In genomic region chr2:157940586-157941185, GRCm38 (mm10) we compare ENCODE assay signal across 11 mouse cellular contexts. TPM values are rescaled to one million over a fixed set of nuclear protein-coding genes. Genes with fewer than 3 reads are reported as not detected.
A peak's percentile ranks its signal among the peaks of the same experiment; 100 is the strongest.
DNase-seq lines count a peak whose midpoint lies in the region; ATAC-seq lines count a peak whose summit lies in the region.
"Had no signal": no experiment of that assay in that cellular context is flagged by ENCODE, and none has a peak within 500 bp of the region (broad histone marks: within the 10 kb centered on the region; RNA-seq: fewer than 3 reads in every experiment).

No protein-coding gene starts in this region.

- H3K27ac ChIP-seq in heart, embryonic 13.5 days (replicated peaks): no peak overlapping the region
- no peak overlapping the region for H3K27ac ChIP-seq in forebrain, embryonic 15.5 days (replicated peaks)
- no peak overlapping the region for H3K27ac ChIP-seq in liver, embryonic 13.5 days

- 5% methylated on average over 18 of the region's 18 CpGs for WGBS in heart, embryonic 13.5 days
- 6% methylated on average over 18 of the region's 18 CpGs for WGBS in forebrain, embryonic 15.5 days
- 6% methylated on average over 18 of the region's 18 CpGs for WGBS in liver, embryonic 13.5 days (ENCODE audit: insufficient replicate concordance)

- no peak for ATAC-seq in heart, embryonic 13.5 days (ENCODE audit: extremely low read depth, insufficient number of reproducible peaks, low FRiP score, low TSS enrichment)
- ATAC-seq in forebrain, embryonic 15.5 days (replicated peaks): no peak
- ATAC-seq in liver, embryonic 13.5 days (ENCODE audit: low read depth): no peak

- 0 out of 2 replicates have a peak overlapping the region, but pooled peaks have one; percentile 26 for H3K9ac ChIP-seq in heart, embryonic 13.5 days
- H3K9ac ChIP-seq in forebrain, embryonic 15.5 days (replicated peaks): no peak overlapping the region
- H3K9ac ChIP-seq in liver, embryonic 13.5 days: no peak overlapping the region

- no peaks in the 10 kb centered on the region for H3K9me3 ChIP-seq in heart, embryonic 13.5 days
- H3K9me3 ChIP-seq in forebrain, embryonic 15.5 days: no peaks in the 10 kb centered on the region
- H3K9me3 ChIP-seq in liver, embryonic 13.5 days (replicated peaks): no peaks in the 10 kb centered on the region
- H3K9me3 ChIP-seq: G1E had no signal

- peaks cover 26% of the 10 kb centered on the region for H3K4me1 ChIP-seq in heart, embryonic 13.5 days
- peaks cover 32% of the 10 kb centered on the region for H3K4me1 ChIP-seq in forebrain, embryonic 15.5 days
- peaks cover 15% of the 10 kb centered on the region for H3K4me1 ChIP-seq in liver, embryonic 13.5 days (replicated peaks)

- H3K4me3 ChIP-seq in heart, embryonic 13.5 days: peak overlapping the region; percentile 27
- H3K4me3 ChIP-seq in forebrain, embryonic 15.5 days: no peak overlapping the region
- no peak overlapping the region for H3K4me3 ChIP-seq in liver, embryonic 13.5 days (replicated peaks)

- intact Hi-C loops in heart, postnatal 25 days (cut with DNase I): loop anchor here (5.0 kb wide), 1 partner anchor 303 kb away; no protein-coding TSS in a partner anchor
- intact Hi-C loops in left cerebral cortex, postnatal 4 days (cut with DNase I): no loop called here

- H3K27me3 ChIP-seq in heart, embryonic 13.5 days (replicated peaks): peaks cover 74% of the 10 kb centered on the region
- peaks cover 19% of the 10 kb centered on the region; the same call in 1 of the 2 replicates for H3K27me3 ChIP-seq in forebrain, embryonic 15.5 days
- H3K27me3 ChIP-seq in liver, embryonic 13.5 days: peaks cover 74% of the 10 kb centered on the region

- no peak for DNase-seq in heart, postnatal 25 days (ENCODE audit: low spot score)
- peak; percentile 33 for DNase-seq in WW6 (ENCODE audit: low read depth, low spot score)
- DNase-seq in liver, embryonic 13.5 days: no peak
- no peak for DNase-seq in frontal cortex, postnatal 36 days (ENCODE audit: low spot score in 2 of 2)
- DNase-seq in left cerebral cortex, postnatal 4 days: no peak
- DNase-seq in adrenal gland, adult 8-10 months: no peak
- DNase-seq: gastrocnemius, postnatal 25 days; layer of hippocampus, postnatal 36 days had no signal

- H3K4me2 ChIP-seq in heart, embryonic 13.5 days: peak overlapping the region; percentile 58
- H3K4me2 ChIP-seq in forebrain, embryonic 15.5 days (replicated peaks): peak overlapping the region; percentile 29
- 0 out of 2 replicates have a peak overlapping the region, but pooled peaks have one; percentile 0 for H3K4me2 ChIP-seq in liver, embryonic 13.5 days

- no peaks in the 10 kb centered on the region for H3K36me3 ChIP-seq in heart, embryonic 13.5 days
- no peaks in the 10 kb centered on the region for H3K36me3 ChIP-seq in forebrain, embryonic 15.5 days
- H3K36me3 ChIP-seq in liver, embryonic 13.5 days: no peaks in the 10 kb centered on the region
- H3K36me3 ChIP-seq: G1E had no signal

RNA-seq across cellular contexts. Expression of gene Vstm2l, which starts 26.2 kb away (rescaled TPM):
- 0.10 TPM in 1 of 2 replicates, not detected in the other for polyA plus RNA-seq in heart, embryonic 13.5 days (2015; fragmentation: Nextera tagmentation; extraction: Ambion mirVana)
- not detected for total RNA-seq in heart, postnatal 25 days (2021)
- 7.7 and 8.4 TPM in 2 replicates for polyA plus RNA-seq in forebrain, embryonic 15.5 days (2015; fragmentation: Nextera tagmentation; extraction: Ambion mirVana)
- not detected in 2 replicates for polyA plus RNA-seq in liver, embryonic 13.5 days (2015; fragmentation: Nextera tagmentation; extraction: Ambion mirVana)
- 100 to 1,000 TPM; 189 to 190 TPM for total RNA-seq in left cerebral cortex, postnatal 4 days (2021)
- 1 to 10 TPM; 1.5 to 4.5 (median 2.4) TPM for total RNA-seq in adrenal gland, adult 8-10 months (2022)
- total RNA-seq: G1E; gastrocnemius, postnatal 25 days had no signal
- polyA plus RNA-seq: G1E had no signal

Comparison
In these comparisons a context has a peak if more than half of its experiments do, and no peak if none do; other contexts are left out.
1. H3K4me2 ChIP-seq: peak in every context shown above with its lines; median percentile 58 in heart, embryonic 13.5 days; 29 in forebrain, embryonic 15.5 days; 0 in liver, embryonic 13.5 days.
2. RNA of gene Vstm2l, which starts 26.2 kb away (total RNA-seq): 189 to 190 TPM in left cerebral cortex, postnatal 4 days; 1.5 to 4.5 TPM in adrenal gland, adult 8-10 months and not detected in heart, postnatal 25 days; every median in the first group is over 10 times any median in the second.